In genomic region chr6:61162117-61162516, GRCm38 (mm10) we compare ENCODE assay signal across 10 mouse cellular contexts.
"Had no signal": no experiment of that assay in that cellular context is flagged by ENCODE, and none has a peak within 500 bp of the region (broad histone marks: within the 10 kb centered on the region; RNA-seq: fewer than 3 reads in every experiment).

No protein-coding gene starts in this region.

- H3K27ac ChIP-seq: limb, embryonic 12.5 days; liver, embryonic 13.5 days; lung, embryonic 15.5 days; neural tube, embryonic 12.5 days; stomach, postnatal 0 days had no signal

- H3K27me3 ChIP-seq: limb, embryonic 12.5 days; liver, embryonic 13.5 days; lung, embryonic 15.5 days; neural tube, embryonic 12.5 days had no signal

- DNase-seq: kidney, postnatal 25 days; liver; liver, embryonic 13.5 days; liver, postnatal 0 days; thymus, adult 18-20 months; thymus, postnatal 14 days had no signal

- H3K36me3 ChIP-seq: limb, embryonic 12.5 days; liver, embryonic 13.5 days; lung, embryonic 15.5 days; neural tube, embryonic 12.5 days had no signal

- H3K4me1 ChIP-seq: limb, embryonic 12.5 days; liver, embryonic 13.5 days; lung, embryonic 15.5 days; neural tube, embryonic 12.5 days had no signal

- H3K4me2 ChIP-seq: limb, embryonic 12.5 days; liver, embryonic 13.5 days; lung, embryonic 15.5 days; neural tube, embryonic 12.5 days had no signal

- H3K9ac ChIP-seq: limb, embryonic 12.5 days; liver, embryonic 13.5 days; liver, postnatal 0 days; lung, embryonic 15.5 days; neural tube, embryonic 12.5 days had no signal

- ATAC-seq: liver, postnatal 0 days had no signal

- H3K9me3 ChIP-seq: limb, embryonic 12.5 days; liver, embryonic 13.5 days; lung, embryonic 15.5 days; neural tube, embryonic 12.5 days had no signal

- H3K4me3 ChIP-seq: limb, embryonic 12.5 days; liver, embryonic 13.5 days; lung, embryonic 15.5 days; neural tube, embryonic 12.5 days had no signal
